Mouse (Mus musculus) bone marrow, adult 2 months (tissue): Measurements from ENCODE around the gene Cd302. TPM values are rescaled to one million over a fixed set of nuclear protein-coding genes. Genes with fewer than 3 reads are reported as not detected.

Source experiments
- H3K27ac ChIP-seq: fragments of 200-500 bp; 2 replicates; pipeline ENCODE4 v1.5.1; 2012; ENCODE audit warnings: low read depth, mild to moderate bottlenecking, control low read depth, inconsistent platforms, low read length; ENCODE audit not compliant: control insufficient read depth, poor library complexity, insufficient read depth
- H3K4me1 ChIP-seq: fragments of 200-500 bp; 2 replicates; pipeline ENCODE4 v1.6.1; 2011; ENCODE audit warnings: low read length; ENCODE audit not compliant: control insufficient read depth, insufficient read depth
- H3K4me3 ChIP-seq: fragments of 200-500 bp; replicated peaks from 2 replicates; pipeline ENCODE3; 2011; ENCODE audit warnings: mild to moderate bottlenecking, low read depth, low read length, control low read depth; ENCODE audit not compliant: control insufficient read depth
- CTCF ChIP-seq: fragments of 200-500 bp; IDR thresholded peaks from 2 replicates; pipeline ENCODE4 v1.5.1; 2011; ENCODE audit warnings: low read length, control low read depth; ENCODE audit not compliant: control insufficient read depth, insufficient read depth
- POLR2A ChIP-seq: fragments of 200-500 bp; IDR thresholded peaks from 2 replicates; pipeline ENCODE4 v1.6.1; 2011; ENCODE audit warnings: low read depth, mild to moderate bottlenecking, control low read depth, low read length, borderline replicate concordance; ENCODE audit not compliant: control insufficient read depth
- WGBS: fragments of 180-500 bp; shearing (Covaris S2); methylation state at CpG from one replicate; pipeline ENCODE4 v1.1.7; 2018; 5-methylcytosine and 5-hydroxymethylcytosine counted together
- polyA plus RNA-seq: library from polyadenylated mRNA; stranded (reverse); fragments of >200 nt; gene quantifications from 2 replicates; pipeline ENCODE4 v1.2.4, GENCODE M21; 2011; ENCODE audit warnings: low replicate concordance; ENCODE audit not compliant: missing spikeins, insufficient read depth, insufficient read length

The Cd302 gene
- polyA plus RNA-seq, 1 experiment = 8.1 TPM

GRCm38 (mm10) chr2:60233147-60233546, 51.1 kb downstream of the Cd302 start:
- Histone ChIP-seq H3K4me3 (no peak overlapping the region), H3K27ac (no peak overlapping the region), H3K4me1 (no peaks in the 10 kb centered on the region)
- TF ChIP-seq POLR2A = no peak
- TF ChIP-seq CTCF = no peak
- 73% methylated on average over 2 of the region's 2 CpGs for WGBS

GRCm38 (mm10) chr2:60230361-60230760, 53.9 kb downstream of the Cd302 start:
- Histone ChIP-seq H3K4me1 (no peaks in the 10 kb centered on the region), H3K4me3 (no peak overlapping the region), H3K27ac (no peak overlapping the region)
- 67% methylated on average over 2 of the region's 2 CpGs for WGBS
- TF ChIP-seq POLR2A (no peak), CTCF (no peak)

GRCm38 (mm10) chr2:60228470-60228869, 55.8 kb downstream of the Cd302 start:
- Histone ChIP-seq H3K27ac (no peak overlapping the region), H3K4me3 (no peak overlapping the region), H3K4me1 (no peaks in the 10 kb centered on the region)
- WGBS = 91% methylated on average over 1 of the region's 1 CpGs
- TF ChIP-seq CTCF = no peak
- TF ChIP-seq POLR2A = no peak

GRCm38 (mm10) chr2:60223489-60223888, 60.8 kb downstream of the Cd302 start:
- WGBS = 53% methylated on average over 1 of the region's 1 CpGs
- Histone ChIP-seq H3K4me3 (no peak overlapping the region), H3K4me1 (peaks cover 1% of the 10 kb centered on the region), H3K27ac (no peak overlapping the region)
- TF ChIP-seq POLR2A (no peak), CTCF (no peak)

- Histone ChIP-seq H3K4me3 (no peak overlapping the region), H3K4me1 (peaks cover 1% of the 10 kb centered on the region), H3K27ac (no peak overlapping the region)
- WGBS = 78% methylated on average over 2 of the region's 2 CpGs
- TF ChIP-seq CTCF (no peak), POLR2A (no peak)
Measured at GRCm38 (mm10) chr2:60221954-60222353, 62.3 kb downstream of the Cd302 start.

- 85% methylated on average over 6 of the region's 6 CpGs for WGBS
- H3K4me3 ChIP-seq = no peak overlapping the region
- TF ChIP-seq POLR2A (no peak), CTCF (no peak)
- H3K27ac ChIP-seq = no peak overlapping the region
- H3K4me1 ChIP-seq = peaks cover 1% of the 10 kb centered on the region
Measured at GRCm38 (mm10) chr2:60221236-60221635, 63.1 kb downstream of the Cd302 start.

- H3K27ac ChIP-seq = no peak overlapping the region
- 26% methylated on average over 6 of the region's 6 CpGs for WGBS
- TF ChIP-seq POLR2A = no peak
- no peak for TF ChIP-seq CTCF
- H3K4me1 ChIP-seq = peaks cover 3% of the 10 kb centered on the region
- no peak overlapping the region for H3K4me3 ChIP-seq
Measured at GRCm38 (mm10) chr2:60217620-60218019, 66.7 kb downstream of the Cd302 start.

- H3K4me1 ChIP-seq = peaks cover 4% of the 10 kb centered on the region
- TF ChIP-seq POLR2A (no peak), CTCF (no peak)
- WGBS = 74% methylated on average over 4 of the region's 4 CpGs
- no peak overlapping the region for H3K27ac ChIP-seq
- no peak overlapping the region for H3K4me3 ChIP-seq
Measured at GRCm38 (mm10) chr2:60216547-60217153, 67.6 kb downstream of the Cd302 start.

GRCm38 (mm10) chr2:60214683-60215082, 69.6 kb downstream of the Cd302 start:
- no peak overlapping the region for H3K27ac ChIP-seq
- no peak overlapping the region for H3K4me3 ChIP-seq
- WGBS = 87% methylated on average over 2 of the region's 2 CpGs
- H3K4me1 ChIP-seq = peaks cover 3% of the 10 kb centered on the region; the same call in 1 of the 2 replicates
- TF ChIP-seq POLR2A (no peak), CTCF (no peak)
